Mouse (Mus musculus): ENCODE measurements around the gene Os9.

DNA sequence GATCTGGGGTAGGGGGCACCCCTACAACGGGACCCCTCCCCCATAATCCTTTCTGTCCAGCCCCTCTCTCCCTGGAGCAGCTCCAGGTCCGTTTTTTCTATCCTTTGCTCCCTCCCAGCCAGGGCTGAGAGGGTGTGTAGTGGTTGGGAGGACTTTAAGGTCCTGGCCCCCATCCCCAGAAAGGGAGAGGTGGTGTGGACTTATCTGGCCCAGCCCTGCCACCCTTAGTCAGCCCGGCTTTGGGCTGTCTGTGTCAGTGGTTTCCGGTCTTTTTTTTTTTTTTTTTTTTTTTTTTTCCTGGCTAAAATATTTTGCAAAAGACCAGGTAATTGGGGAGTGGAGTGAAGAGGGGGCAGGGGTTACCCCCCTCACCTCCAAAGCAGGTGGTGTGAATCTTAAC lies 28.2 kb downstream of the Os9 start:
- no peak for TF ChIP-seq CTCF (IDR thresholded peaks at IDR 0.05; ENCODE audit: low read depth, low read length)
- no peak for TF ChIP-seq GATA1 (IDR thresholded peaks at IDR 0.05; ENCODE audit: borderline replicate concordance, low read length)
